Mouse (Mus musculus) kidney, adult 8-10 months (tissue): Measurements from ENCODE around the gene Hist1h3i.
A peak's percentile ranks its signal among the peaks of the same experiment; 100 is the strongest.
"Not testable (repeated sequence)": the region's sequence is repeated elsewhere in the genome, so short reads cannot be mapped to it uniquely, and the experiment has no call there.

Experiments
- DNase-seq, 2 experiments: peaks; one replicate each; pipeline ENCODE4 v3.0.0; 2022

The Hist1h3i gene

GRCm38 (mm10) chr13:21782361-21783254 lies 562 bp downstream of the Hist1h3i start:
- not testable (repeated sequence) for DNase-seq

- DNase-seq, result no peak
Measured at GRCm38 (mm10) chr13:21781639-21782038, 1.5 kb downstream of the Hist1h3i start.

DNA sequence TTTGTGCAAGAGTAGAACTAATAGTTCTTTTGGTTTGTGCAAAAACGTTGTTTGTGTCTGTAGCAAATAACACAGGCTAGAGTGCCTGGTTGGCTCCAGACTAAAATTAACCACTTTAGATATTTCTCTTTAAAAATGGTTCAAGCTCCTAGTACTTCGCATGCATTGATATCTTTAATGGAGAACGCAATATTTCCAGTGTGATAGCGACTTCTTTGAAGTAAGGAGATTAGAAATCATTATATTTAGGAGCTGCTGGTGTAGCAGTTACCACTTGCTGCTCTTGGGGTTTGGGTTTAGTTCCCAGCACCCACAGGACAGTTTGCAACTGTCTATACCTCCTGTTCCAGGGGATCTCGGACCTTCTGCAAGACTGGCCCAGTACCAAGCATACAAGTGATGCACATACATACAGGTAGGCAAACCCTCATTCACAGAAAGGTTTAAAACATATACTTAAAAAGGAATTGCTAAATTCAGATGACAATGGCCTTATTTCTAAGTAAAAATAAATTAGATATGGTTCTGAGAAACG lies 2.1 kb downstream of the Hist1h3i start:
- no peak for DNase-seq

- peak in 1 of 2 experiments; percentile 9 for DNase-seq
Measured at GRCm38 (mm10) chr13:21779767-21780731, 3.1 kb downstream of the Hist1h3i start, which contains the start of gene Hist1h1b. TSS of gene Hist1h1b (minus strand) at chr13:21780625.

DNA sequence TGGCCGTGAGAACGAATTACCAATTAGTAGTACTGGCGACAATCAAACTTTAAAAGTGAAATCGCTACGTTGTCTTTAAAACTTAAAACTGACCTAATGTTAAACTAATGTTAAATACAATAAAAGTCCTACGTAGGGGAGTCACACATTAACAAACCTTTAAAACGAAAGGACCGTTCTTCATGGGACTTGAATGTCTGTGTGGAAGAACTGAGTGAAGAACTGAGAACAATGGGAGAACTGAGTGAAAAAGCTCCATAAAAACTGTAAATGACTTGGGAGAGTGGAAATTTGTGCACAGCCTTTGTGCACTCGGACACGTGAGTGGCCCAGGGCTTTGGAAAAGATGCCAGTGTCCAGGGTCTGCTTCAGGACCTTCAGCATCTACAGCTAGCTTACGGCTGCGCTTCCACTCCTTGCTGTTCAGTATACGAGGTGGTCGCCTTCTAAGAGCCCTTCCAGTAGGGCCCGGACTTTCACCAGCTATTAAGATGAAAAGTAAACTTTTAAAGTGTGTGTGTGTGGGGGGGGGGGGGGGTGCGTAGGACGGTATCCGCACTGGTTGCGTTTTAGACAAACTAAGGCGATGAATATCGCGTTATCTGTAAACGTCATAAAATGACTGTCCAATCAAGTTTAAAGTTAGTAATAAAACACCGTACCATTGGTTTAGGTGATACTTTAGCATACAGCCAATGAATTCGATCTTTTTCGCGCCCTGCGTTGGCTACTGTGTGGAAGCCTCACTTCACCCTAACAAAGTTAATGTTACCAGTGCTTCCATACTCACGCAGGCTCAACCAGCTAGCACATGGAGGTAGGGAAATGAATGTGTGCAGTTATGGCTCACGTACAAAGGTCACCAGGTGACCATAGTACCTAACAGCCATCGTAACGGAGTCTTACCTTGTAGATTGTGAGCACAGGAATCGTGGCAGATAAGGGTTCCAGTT lies 4.1 kb downstream of the Hist1h3i start:
- peak; percentile 23 to 28 for DNase-seq

DNA sequence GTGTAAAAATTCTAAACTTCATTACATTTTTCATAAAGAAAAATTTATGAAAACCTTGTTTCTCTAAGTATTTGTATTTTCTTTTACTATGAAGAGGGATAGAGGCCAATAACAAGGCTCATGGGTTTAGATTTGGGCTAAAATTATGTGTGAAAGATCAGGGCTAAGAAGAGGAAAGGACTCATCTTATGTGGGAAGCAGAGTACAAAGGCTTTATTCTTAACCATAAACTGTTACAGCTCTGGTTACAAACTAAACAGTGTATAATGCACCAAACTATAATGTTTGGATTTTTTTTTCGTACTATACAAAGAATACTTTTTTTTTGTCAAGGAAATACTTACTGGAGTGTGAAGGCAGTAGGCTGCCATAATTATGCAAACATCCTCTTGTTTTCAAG lies 27.5 kb downstream of the Hist1h3i start:
- DNase-seq, result no peak

- not testable (repeated sequence) for DNase-seq
Measured at GRCm38 (mm10) chr13:21754294-21755001, 28.7 kb downstream of the Hist1h3i start.

DNA sequence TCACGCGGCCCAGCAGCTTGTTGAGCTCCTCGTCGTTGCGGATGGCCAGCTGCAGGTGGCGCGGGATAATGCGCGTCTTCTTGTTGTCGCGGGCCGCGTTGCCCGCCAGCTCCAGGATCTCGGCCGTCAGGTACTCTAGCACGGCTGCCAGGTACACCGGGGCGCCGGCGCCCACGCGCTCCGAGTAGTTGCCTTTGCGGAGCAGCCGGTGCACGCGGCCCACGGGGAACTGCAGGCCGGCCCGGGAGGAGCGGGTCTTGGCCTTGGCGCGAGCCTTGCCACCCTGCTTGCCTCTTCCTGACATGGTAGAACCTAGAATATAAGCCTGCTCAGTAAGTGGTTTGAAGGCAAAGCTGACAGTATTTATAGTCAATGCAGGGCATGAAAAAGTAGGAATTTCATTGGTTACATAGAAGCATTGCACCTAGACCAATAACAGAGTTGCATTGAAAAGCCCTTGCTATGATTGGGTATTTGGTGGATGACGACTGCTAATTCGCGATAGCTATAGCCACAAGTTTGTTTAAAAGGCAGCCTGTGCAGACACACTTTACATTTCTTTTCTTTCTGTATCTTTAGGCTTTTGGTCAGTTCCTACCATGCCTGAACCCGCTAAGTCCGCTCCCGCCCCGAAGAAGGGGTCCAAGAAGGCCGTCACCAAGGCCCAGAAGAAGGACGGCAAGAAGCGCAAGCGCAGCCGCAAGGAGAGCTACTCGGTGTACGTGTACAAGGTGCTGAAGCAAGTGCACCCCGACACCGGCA lies 29.5 kb downstream of the Hist1h3i start, which contains the start of the genes Hist1h2ak and Hist1h2bn:
Gene Hist1h2ak (minus strand): TSS at position 304 of the 762 bp plus-strand sequence.
Gene Hist1h2bn (plus strand): TSS at position 600 of the 762 bp plus-strand sequence.
- peak; percentile 12 to 58 for DNase-seq

DNA sequence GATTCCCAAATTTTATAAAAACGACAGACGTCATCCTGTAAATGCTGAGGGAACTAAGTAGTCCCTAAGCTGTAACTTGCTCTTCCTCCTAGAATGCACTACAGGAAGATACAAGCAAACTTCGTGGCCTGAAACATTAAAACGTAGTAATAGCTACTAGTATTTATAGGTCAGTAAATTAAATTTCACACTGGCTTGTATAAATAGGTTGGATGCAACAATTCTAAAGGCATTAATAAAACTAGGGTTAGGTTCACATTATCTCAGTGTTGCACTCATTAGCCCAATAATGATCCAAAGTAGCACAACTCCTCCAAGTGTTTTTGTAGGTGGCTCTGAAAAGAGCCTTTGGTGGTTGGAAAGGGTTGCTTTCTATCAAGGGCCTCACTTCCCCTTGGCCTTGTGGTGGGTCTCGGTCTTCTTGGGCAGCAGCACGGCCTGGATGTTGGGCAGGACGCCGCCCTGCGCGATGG lies 30.1 kb downstream of the Hist1h3i start:
- no peak for DNase-seq

- DNase-seq, result no peak
Measured at GRCm38 (mm10) chr13:21752356-21752755, 30.8 kb downstream of the Hist1h3i start.

- DNase-seq, result no peak
Measured at GRCm38 (mm10) chr13:21751827-21752226, 31.3 kb downstream of the Hist1h3i start.

GRCm38 (mm10) chr13:21751417-21751816 lies 31.8 kb downstream of the Hist1h3i start:
- DNase-seq, result no peak

DNA sequence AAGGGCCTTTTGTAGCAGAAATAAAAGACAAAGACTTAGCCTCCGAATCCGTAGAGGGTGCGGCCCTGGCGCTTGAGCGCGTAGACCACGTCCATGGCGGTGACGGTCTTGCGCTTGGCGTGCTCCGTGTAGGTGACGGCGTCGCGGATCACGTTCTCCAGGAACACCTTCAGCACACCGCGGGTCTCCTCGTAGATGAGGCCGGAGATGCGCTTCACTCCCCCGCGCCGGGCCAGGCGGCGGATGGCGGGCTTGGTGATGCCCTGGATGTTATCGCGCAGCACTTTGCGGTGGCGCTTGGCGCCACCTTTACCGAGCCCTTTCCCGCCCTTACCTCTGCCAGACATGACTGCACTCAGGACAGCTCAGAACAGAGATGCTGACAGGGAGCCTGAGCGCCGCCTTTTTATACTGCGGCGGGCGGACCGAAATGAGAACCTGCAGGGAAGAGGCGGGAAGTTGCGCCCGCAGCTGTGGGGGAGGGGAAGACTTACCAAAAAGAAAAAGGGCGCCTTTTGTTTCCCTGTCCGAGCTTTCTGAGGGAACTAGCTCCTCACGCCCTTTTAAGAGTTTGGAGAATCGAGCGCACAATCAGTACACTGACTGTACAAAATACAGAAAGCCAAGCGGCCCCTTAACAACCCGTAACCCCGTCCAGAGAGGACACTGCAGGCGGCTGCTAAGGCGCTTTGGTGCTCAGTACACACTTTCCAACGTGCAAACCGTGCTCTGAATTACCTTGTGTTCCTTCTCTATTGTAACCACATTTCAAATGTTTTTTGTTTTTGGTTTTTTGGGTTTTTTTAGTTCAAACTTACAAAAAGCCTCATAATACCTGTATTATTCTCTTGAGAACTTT lies 32.8 kb downstream of the Hist1h3i start, which contains the start of gene Hist1h4k:
Gene Hist1h4k (minus strand): TSS at position 347 of the 859 bp plus-strand sequence.
- DNase-seq, result peak; percentile 58 to 68

- no peak for DNase-seq
Measured at GRCm38 (mm10) chr13:21749387-21750158, 33.6 kb downstream of the Hist1h3i start.

DNA sequence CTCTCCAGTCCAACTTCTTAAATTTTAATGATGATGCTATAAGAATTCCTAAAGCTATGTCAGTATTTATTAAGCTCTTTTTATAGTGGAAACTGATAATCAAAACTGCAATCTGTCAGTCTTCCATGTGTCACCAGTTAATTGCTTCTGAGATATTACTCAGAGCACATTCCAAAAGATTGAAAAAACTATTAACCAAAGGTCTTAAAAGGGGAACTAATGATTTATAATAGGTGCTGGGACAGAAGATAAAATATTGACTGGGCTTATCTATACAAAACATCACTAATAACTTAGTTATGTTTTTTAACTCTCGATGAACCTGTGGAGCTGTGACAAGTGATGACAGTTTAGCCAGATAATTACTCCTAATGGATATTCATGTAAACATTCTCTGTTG lies 38.2 kb downstream of the Hist1h3i start:
- DNase-seq, result no peak

GRCm38 (mm10) chr13:21734906-21735767 lies 48.0 kb downstream of the Hist1h3i start, which contains the start of gene Hist1h4j:
TSS of gene Hist1h4j (plus strand) at chr13:21735064.
- not testable (repeated sequence) for DNase-seq
